In genomic region chr11:105419946-105420345, GRCm38 (mm10) we compare ENCODE assay signal across 31 mouse cellular contexts. TPM values are rescaled to one million over a fixed set of nuclear protein-coding genes. Genes with fewer than 3 reads are reported as not detected.
A peak's percentile ranks its signal among the peaks of the same experiment; 100 is the strongest.
DNase-seq lines count a peak whose midpoint lies in the region; ATAC-seq and TF ChIP-seq lines count a peak whose summit lies in the region.
"Had no signal": no experiment of that assay in that cellular context is flagged by ENCODE, and none has a peak within 500 bp of the region (broad histone marks: within the 10 kb centered on the region; RNA-seq: fewer than 3 reads in every experiment).

No protein-coding gene starts in this region.

- H3K36me3 ChIP-seq in macrophage (ENCODE audit: inconsistent target) = no peaks in the 10 kb centered on the region
- H3K36me3 ChIP-seq: hindbrain, embryonic 12.5 days; intestine, embryonic 15.5 days; limb, embryonic 13.5 days; lung, embryonic 15.5 days; midbrain, embryonic 12.5 days; neural tube, embryonic 13.5 days had no signal

- H3K79me2 ChIP-seq in macrophage (ENCODE audit: inconsistent target) = no peaks in the 10 kb centered on the region

- no peak for ATAC-seq in megakaryocyte, adult 5-6 weeks (ENCODE audit: poor library complexity, severe bottlenecking)
- ATAC-seq: CD4-positive, CD25-positive, alpha-beta regulatory T cell, adult 4 months; forebrain, embryonic 16.5 days; hindbrain, postnatal 0 days; intestine, embryonic 15.5 days had no signal

- TF ChIP-seq CTCF in left cerebral cortex, adult 2 months (IDR thresholded peaks at IDR 0.05) = no peak

- intact Hi-C loops in left cerebral cortex, adult 2 months (cut with DNase I) = loop anchor here (1.0 to 5.0 kb wide), 5 partner anchors 35 to 170 kb away; partner anchors contain the start of gene March10
- intact Hi-C loops in left cerebral cortex, postnatal 4 days (cut with DNase I) = no loop called here

- H3K27ac ChIP-seq in left cerebral cortex, adult 2 months = peak overlapping the region; percentile 76
- peak overlapping the region; percentile 76 for H3K27ac ChIP-seq in macrophage
- H3K27ac ChIP-seq: hindbrain, embryonic 12.5 days; hindbrain, postnatal 0 days; intestine, embryonic 15.5 days; kidney, postnatal 0 days; limb, embryonic 13.5 days; lung, embryonic 15.5 days; midbrain, embryonic 12.5 days; neural tube, embryonic 13.5 days had no signal

- no peak overlapping the region for H3K4me3 ChIP-seq in left cerebral cortex, adult 2 months
- H3K4me3 ChIP-seq in macrophage (ENCODE audit: inconsistent target) = no peak overlapping the region
- H3K4me3 ChIP-seq: erythroblast, embryonic 14.5 days; hindbrain, embryonic 12.5 days; intestine, embryonic 15.5 days; limb, embryonic 13.5 days; lung, embryonic 15.5 days; midbrain, embryonic 12.5 days; myocyte; neural tube, embryonic 13.5 days had no signal

- DNase-seq in left cerebral cortex, adult 2 months (ENCODE audit: extremely low spot score in 1 of 2, low spot score in 2 of 2) = no peak
- DNase-seq in left cerebral cortex, postnatal 4 days = no peak
- DNase-seq in A20 (ENCODE audit: low read depth, low spot score) = peak; percentile 7
- DNase-seq in frontal cortex, adult 2 months (ENCODE audit: extremely low spot score in 1 of 2, low spot score in 1 of 2) = peak; percentile 14 to 56
- DNase-seq in natural killer cell, adult 2 months (ENCODE audit: low spot score in 2 of 2) = no peak
- DNase-seq: adrenal gland, postnatal 14 days; cerebellum, adult 18-20 months; cerebellum, postnatal 10 days; gastrocnemius, postnatal 25 days; kidney, adult 2 months; kidney, postnatal 4 days had no signal

- WGBS in macrophage (ENCODE audit: missing documents) = 62% methylated on average over 7 of the region's 7 CpGs

RNA-seq across cellular contexts. Expression of gene March10, which starts 36.6 kb away (rescaled TPM):
- total RNA-seq in left cerebral cortex, adult 2 months (2021) = 1 to 10 TPM; 2.0 to 3.8 TPM
- 1 to 10 TPM; 1.2 to 1.7 TPM for total RNA-seq in left cerebral cortex, postnatal 4 days (2021)
- 1.0 and 1.1 TPM in 2 replicates for polyA plus RNA-seq in frontal cortex, adult 2 months (2012; rRNA removed)
- total RNA-seq in macrophage (2018; cell fraction: chromatin; rRNA removed) = under 1 TPM in 1 of 26 experiments, not detected in 25; 0.25 TPM
- total RNA-seq in macrophage (2018; cell fraction: cytosol; rRNA removed) = not detected
- under 1 TPM in 1 of 26 experiments, not detected in 25; 0.32 TPM for total RNA-seq in macrophage (2018; cell fraction: nucleus; rRNA removed)
- not detected in 3 replicates for polyA plus RNA-seq in macrophage (2018)
- not detected in 2 replicates for total RNA-seq in megakaryocyte, adult 5-6 weeks (2015)
- not detected in 2 replicates for total RNA-seq in megakaryocyte, adult 5-6 weeks (2017)
- total RNA-seq: adrenal gland, postnatal 14 days; common myeloid progenitor, adult 5-6 weeks; gastrocnemius, adult 18-20 months; gastrocnemius, postnatal 25 days; heart, postnatal 36 days had no signal
- polyA plus RNA-seq: CD4-positive, CD25-positive, alpha-beta regulatory T cell, adult 4 months; erythroblast, embryonic 14.5 days; forebrain, embryonic 11.5 days; intestine, embryonic 15.5 days; limb, embryonic 13.5 days; liver, embryonic 11.5 days; liver, embryonic 16.5 days; neural tube, embryonic 13.5 days had no signal

Comparison
In these comparisons a context has a peak if more than half of its experiments do, and no peak if none do; other contexts are left out.
1. DNase-seq: peak in A20 (single experiment) and frontal cortex, adult 2 months (2 of 2); none in left cerebral cortex, adult 2 months (0 of 2), left cerebral cortex, postnatal 4 days (single experiment) and natural killer cell, adult 2 months (0 of 2).